Mouse (Mus musculus) heart, adult 18-20 months (tissue): ENCODE results near the gene Tnfrsf17. TPM values are rescaled to one million over a fixed set of nuclear protein-coding genes. Genes with fewer than 3 reads are reported as not detected.
"Not testable (repeated sequence)": the region's sequence is repeated elsewhere in the genome, so short reads cannot be mapped to it uniquely, and the experiment has no call there.

ENCODE experiments used
- DNase-seq, 2 experiments: peaks; one replicate each; pipeline ENCODE4 v3.0.0; 2021 to 2022; ENCODE audit warnings: mixed read lengths in 1 of 2
- total RNA-seq, 2 experiments: library from RNA; stranded (reverse); gene quantifications; 2 replicates each; pipeline ENCODE4 v1.2.3; 2021

The Tnfrsf17 gene
- total RNA-seq, 2 experiments from 2014 or later, result not detected

- DNase-seq, result no peak
Observed at GRCm38 (mm10) chr16:11331030-11331429, 17.4 kb downstream of the Tnfrsf17 start.

GRCm38 (mm10) chr16:11343292-11343815 lies 29.7 kb downstream of the Tnfrsf17 start:
- peak; percentile 31 to 71 for DNase-seq

- peak in 1 of 2 experiments; percentile 27 for DNase-seq
Observed at GRCm38 (mm10) chr16:11351903-11352302, 38.3 kb downstream of the Tnfrsf17 start.

GRCm38 (mm10) chr16:11359173-11359572 lies 45.6 kb downstream of the Tnfrsf17 start:
- DNase-seq, result no peak

GRCm38 (mm10) chr16:11359919-11360318 lies 46.3 kb downstream of the Tnfrsf17 start:
- DNase-seq, result no peak

- DNase-seq, result not testable (repeated sequence)
Observed at GRCm38 (mm10) chr16:11360576-11360975, 47.0 kb downstream of the Tnfrsf17 start.

- DNase-seq, result no peak
Observed at GRCm38 (mm10) chr16:11365626-11366025, 52.0 kb downstream of the Tnfrsf17 start.

GRCm38 (mm10) chr16:11366851-11367250 lies 53.2 kb downstream of the Tnfrsf17 start:
- DNase-seq, result no peak

- no peak for DNase-seq
Observed at GRCm38 (mm10) chr16:11368412-11368811, 54.8 kb downstream of the Tnfrsf17 start.

- no peak for DNase-seq
Observed at GRCm38 (mm10) chr16:11369162-11369561, 55.5 kb downstream of the Tnfrsf17 start.

GRCm38 (mm10) chr16:11369642-11370041 lies 56.0 kb downstream of the Tnfrsf17 start:
- DNase-seq, result no peak

Other genes starting within 250 kb of the Tnfrsf17 start
- gene Litaf, start 247.7 kb upstream of the Tnfrsf17 start, total RNA-seq, result 10 to 100 TPM; 17.1 to 20.8 TPM
- 10 to 100 TPM; 13.6 to 14.0 TPM for gene Txndc11, start 179.2 kb upstream of the Tnfrsf17 start, total RNA-seq
- gene Zc3h7a, start 137.4 kb upstream of the Tnfrsf17 start, total RNA-seq, result 10 to 100 TPM; 20.8 to 29.1 TPM
- gene Rsl1d1, start 110.5 kb upstream of the Tnfrsf17 start, total RNA-seq, result 10 to 100 TPM; 52.7 to 58.3 TPM
- gene Gspt1, start 59.5 kb upstream of the Tnfrsf17 start, total RNA-seq, result 10 to 100 TPM; 59.2 to 65.3 TPM
- gene Snx29, start 9.1 kb downstream of the Tnfrsf17 start, total RNA-seq, result 10 to 100 TPM; 10.5 to 11.4 TPM